ENCODE assay signal across 29 mouse cellular contexts in the genomic region with DNA sequence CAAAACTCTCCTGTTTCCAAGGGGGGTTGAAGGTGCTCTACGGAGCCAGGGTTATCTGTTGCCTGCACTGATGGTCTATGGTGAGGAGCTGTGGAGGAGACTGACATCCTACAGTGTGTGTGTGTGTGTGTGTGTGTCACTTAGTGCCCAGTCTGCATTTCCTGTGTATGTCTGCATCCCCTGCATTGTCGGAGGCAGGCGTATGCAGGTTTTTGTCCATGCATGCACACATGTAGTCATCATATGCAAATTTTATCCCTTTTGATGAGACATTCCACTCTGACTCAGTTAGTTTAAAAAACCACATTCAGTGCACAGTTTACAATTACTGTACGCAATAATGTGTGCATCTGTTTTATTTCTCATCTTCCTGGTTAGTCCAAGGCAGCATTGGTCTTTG.
A peak's percentile ranks its signal among the peaks of the same experiment; 100 is the strongest.
DNase-seq lines count a peak whose midpoint lies in the region; ATAC-seq and TF ChIP-seq lines count a peak whose summit lies in the region.
"Had no signal": no experiment of that assay in that cellular context is flagged by ENCODE, and none has a peak within 500 bp of the region (broad histone marks: within the 10 kb centered on the region; RNA-seq: fewer than 3 reads in every experiment).

No protein-coding gene starts in this region.

- peak; percentile 32; the same call in 1 of the 2 replicates for ATAC-seq in common myeloid progenitor, adult 5-6 weeks (replicated peaks; ENCODE audit: low read depth, poor library complexity, severe bottlenecking)
- no peak for ATAC-seq in hindbrain, postnatal 0 days
- ATAC-seq: forebrain, embryonic 15.5 days; intestine, embryonic 16.5 days; Patski had no signal

- no peaks in the 10 kb centered on the region for H3K9me3 ChIP-seq in CH12.LX (replicated peaks; ENCODE audit: low read length)
- H3K9me3 ChIP-seq in hindbrain, postnatal 0 days (ENCODE audit: low read length) = no peaks in the 10 kb centered on the region
- H3K9me3 ChIP-seq: embryonic facial prominence, embryonic 10.5 days; embryonic facial prominence, embryonic 13.5 days; forebrain, embryonic 12.5 days; forebrain, embryonic 15.5 days; heart, embryonic 12.5 days; heart, embryonic 15.5 days; hindbrain, embryonic 12.5 days; hindbrain, embryonic 15.5 days had no signal

- TF ChIP-seq CTCF in CH12.LX (conservative IDR thresholded peaks at IDR 0.05 in 1 of 2, IDR thresholded peaks at IDR 0.05 in 1 of 2; ENCODE audit: low read depth in 2 of 2, low read length in 2 of 2) = no peak
- no peak for TF ChIP-seq CTCF in layer of hippocampus, adult 2 months (conservative IDR thresholded peaks at IDR 0.05)
- no peak for TF ChIP-seq CTCF in hindbrain, postnatal 0 days (IDR thresholded peaks at IDR 0.05; ENCODE audit: low read depth)

- DNase-seq in A20 (ENCODE audit: low read depth, low spot score) (peak; percentile 23), CH12.LX (ENCODE audit: extremely low read depth) (peak; percentile 50)
- DNase-seq in layer of hippocampus, adult 2 months (ENCODE audit: low spot score in 2 of 2) = no peak
- no peak for DNase-seq in thymus, postnatal 25 days
- no peak for DNase-seq in spleen, adult 18-20 months
- no peak for DNase-seq in hindbrain, postnatal 0 days (ENCODE audit: low spot score)
- DNase-seq: adrenal gland, adult 2 months; adrenal gland, postnatal 14 days; cerebellum, adult 11 months; cerebellum, adult 2 months; cerebellum, adult 9-11 months; cerebellum, postnatal 25 days; embryo, embryonic 11 days; gastrocnemius, postnatal 25 days; heart, adult 18-20 months; heart, postnatal 10 days; heart, postnatal 36 days had no signal

- no peak; the same call in 1 of the 2 replicates for TF ChIP-seq EP300 in CH12.LX (IDR thresholded peaks at IDR 0.05; ENCODE audit: low read length)

- H3K36me3 ChIP-seq in CH12.LX (replicated peaks in 1 of 2; ENCODE audit: control insufficient read depth in 1 of 2, insufficient read depth in 1 of 2, low read length in 1 of 2) = peaks cover 3 to 10% of the 10 kb centered on the region in 2 experiments
- no peaks in the 10 kb centered on the region for H3K36me3 ChIP-seq in hindbrain, postnatal 0 days (ENCODE audit: insufficient read depth, low read length)
- H3K36me3 ChIP-seq: embryonic facial prominence, embryonic 10.5 days; embryonic facial prominence, embryonic 13.5 days; forebrain, embryonic 12.5 days; forebrain, embryonic 15.5 days; heart, embryonic 12.5 days; heart, embryonic 15.5 days; hindbrain, embryonic 12.5 days; hindbrain, embryonic 15.5 days had no signal

- H3K27ac ChIP-seq in CH12.LX (ENCODE audit: insufficient read depth, low read depth) = peak overlapping the region; percentile 34; the same call in 1 of the 2 replicates
- H3K27ac ChIP-seq in layer of hippocampus, adult 2 months = no peak overlapping the region
- H3K27ac ChIP-seq in hindbrain, postnatal 0 days = no peak overlapping the region
- H3K27ac ChIP-seq: embryonic facial prominence, embryonic 10.5 days; embryonic facial prominence, embryonic 13.5 days; forebrain, embryonic 12.5 days; forebrain, embryonic 15.5 days; heart, embryonic 15.5 days; hindbrain, embryonic 12.5 days; hindbrain, embryonic 15.5 days had no signal

- in situ Hi-C loops in CH12.LX (cut with MboI; ENCODE audit: low pct_ligation_motif_present, low pct_unique_long_range_greater_than_20kb, low sequenced_read_pairs) = no loop called here

- no peak overlapping the region; the same call in 1 of the 2 replicates for H3K4me2 ChIP-seq in CH12.LX (ENCODE audit: insufficient read depth, low read depth, poor library complexity, severe bottlenecking)
- no peak overlapping the region for H3K4me2 ChIP-seq in hindbrain, postnatal 0 days (ENCODE audit: low read depth, low read length)
- H3K4me2 ChIP-seq: embryonic facial prominence, embryonic 13.5 days; forebrain, embryonic 12.5 days; forebrain, embryonic 15.5 days; heart, embryonic 12.5 days; heart, embryonic 15.5 days; hindbrain, embryonic 12.5 days; hindbrain, embryonic 15.5 days had no signal

- peaks cover 5% of the 10 kb centered on the region; the same call in 1 of the 2 replicates for H3K79me2 ChIP-seq in CH12.LX (replicated peaks; ENCODE audit: control insufficient read depth, extremely low read depth, insufficient read depth, poor library complexity, severe bottlenecking)

- H3K9ac ChIP-seq in CH12.LX (ENCODE audit: insufficient read depth, low read depth) = no peak overlapping the region
- H3K9ac ChIP-seq in hindbrain, postnatal 0 days (replicated peaks; ENCODE audit: low read length) = no peak overlapping the region
- H3K9ac ChIP-seq: embryonic facial prominence, embryonic 13.5 days; forebrain, embryonic 12.5 days; forebrain, embryonic 15.5 days; heart, embryonic 12.5 days; heart, embryonic 15.5 days; hindbrain, embryonic 12.5 days; hindbrain, embryonic 15.5 days had no signal

- H3K27me3 ChIP-seq in CH12.LX (replicated peaks) = no peaks in the 10 kb centered on the region
- no peaks in the 10 kb centered on the region for H3K27me3 ChIP-seq in hindbrain, postnatal 0 days (ENCODE audit: insufficient read depth, low read length)
- H3K27me3 ChIP-seq: embryonic facial prominence, embryonic 13.5 days; forebrain, embryonic 12.5 days; forebrain, embryonic 15.5 days; heart, embryonic 12.5 days; heart, embryonic 15.5 days; hindbrain, embryonic 12.5 days; hindbrain, embryonic 15.5 days; Patski had no signal

- H3K4me3 ChIP-seq in CH12.LX (replicated peaks in 1 of 3; ENCODE audit: low read depth in 2 of 3, low read length in 2 of 3, poor library complexity in 1 of 3) = no peak overlapping the region
- no peak overlapping the region for H3K4me3 ChIP-seq in layer of hippocampus, adult 2 months
- no peak overlapping the region for H3K4me3 ChIP-seq in hindbrain, postnatal 0 days (ENCODE audit: low read length)
- H3K4me3 ChIP-seq: embryonic facial prominence, embryonic 10.5 days; embryonic facial prominence, embryonic 13.5 days; erythroblast, embryonic 14.5 days; forebrain, embryonic 12.5 days; forebrain, embryonic 15.5 days; heart, embryonic 12.5 days; heart, embryonic 15.5 days; hindbrain, embryonic 12.5 days; hindbrain, embryonic 15.5 days had no signal

- TF ChIP-seq POLR2A in CH12.LX (IDR thresholded peaks at IDR 0.05; ENCODE audit: low read depth, low read length) = no peak

- WGBS in hindbrain, postnatal 0 days = 93% methylated on average over 4 of the region's 4 CpGs

- dilution Hi-C loops in CH12.LX (cut with MboI; ENCODE audit: extremely low pct_ligation_motif_present, extremely low pct_unique_long_range_greater_than_20kb, low sequenced_read_pairs) = no loop called here

- H3K4me1 ChIP-seq in CH12.LX (ENCODE audit: control insufficient read depth in 1 of 2, insufficient read depth in 2 of 2) = peaks cover 12 to 93% of the 10 kb centered on the region in 2 experiments
- no peaks in the 10 kb centered on the region for H3K4me1 ChIP-seq in hindbrain, postnatal 0 days (ENCODE audit: insufficient read depth, low read length)
- H3K4me1 ChIP-seq: embryonic facial prominence, embryonic 10.5 days; embryonic facial prominence, embryonic 13.5 days; heart, embryonic 12.5 days; heart, embryonic 15.5 days; hindbrain, embryonic 12.5 days; hindbrain, embryonic 15.5 days had no signal

- no peak for TF ChIP-seq RAD21 in CH12.LX (IDR thresholded peaks at IDR 0.05; ENCODE audit: low read depth, low read length)

TF ChIP-seq in CH12.LX, 34 proteins besides CTCF, POLR2A, EP300 and RAD21:
- no peak for TF ChIP-seq ZNF384 (IDR thresholded peaks at IDR 0.05; ENCODE audit: low read depth, low read length)
- no peak for TF ChIP-seq HCFC1 (IDR thresholded peaks at IDR 0.05; ENCODE audit: low read depth, low read length)
- no peak for TF ChIP-seq USF2 (conservative IDR thresholded peaks at IDR 0.05; ENCODE audit: low read depth, low read length)
- TF ChIP-seq JUN (IDR thresholded peaks at IDR 0.05; ENCODE audit: insufficient read depth, low read depth, low read length) = 0 out of 2 replicates have a peak, but pooled peaks have one; percentile 2
- peak; percentile 8; the same call in 1 of the 2 replicates for TF ChIP-seq IRF4 (IDR thresholded peaks at IDR 0.05; ENCODE audit: low read depth, low read length)
- TF ChIP-seq BHLHE40 (IDR thresholded peaks at IDR 0.05; ENCODE audit: low read depth, low read length) = peak; percentile 37; the same call in 1 of the 2 replicates
- 0 out of 2 replicates have a peak, but pooled peaks have one; percentile 9 for TF ChIP-seq ELF1 (IDR thresholded peaks at IDR 0.05; ENCODE audit: low read depth, low read length)

Comparison
In these comparisons a context has a peak if more than half of its experiments do, and no peak if none do; other contexts are left out.
1. DNase-seq: peak in A20 (single experiment) and CH12.LX (single experiment); none in layer of hippocampus, adult 2 months (0 of 2), thymus, postnatal 25 days (single experiment), spleen, adult 18-20 months (0 of 2) and hindbrain, postnatal 0 days (single experiment).